Mouse (Mus musculus) adrenal gland, postnatal 14 days (tissue): ENCODE results near the gene Prpf38a. TPM values are rescaled to one million over a fixed set of nuclear protein-coding genes. Genes with fewer than 3 reads are reported as not detected.

Source experiments
- DNase-seq: peaks from one replicate; pipeline ENCODE4 v3.0.0; 2021; ENCODE audit warnings: mixed read lengths
- long read RNA-seq, 2 experiments: library from polyadenylated mRNA; stranded (forward); transcript quantifications; one replicate each; pipeline ENCODE4 v2.0.0; 2021
- total RNA-seq: library from RNA; stranded (reverse); gene quantifications from 2 replicates; pipeline ENCODE4 v1.2.3, GENCODE M21; 2021

The Prpf38a gene
- 34.2 and 39.5 TPM in 2 replicates for total RNA-seq
- long read RNA-seq, experiment 1, transcript Prpf38a-201 (10 exons, 1,516 nt) = major isoform, 31 of 36 reads
- long read RNA-seq, experiment 1, partial matches to known transcripts = 1 of 36 reads
- long read RNA-seq, experiment 1, other reads (novel, unspliced or antisense) = 4 of 36 reads
- long read RNA-seq, experiment 2, transcript Prpf38a-201 (10 exons, 1,516 nt) = major isoform, 27 of 31 reads
- long read RNA-seq, experiment 2, partial matches to known transcripts = 3 of 31 reads
- long read RNA-seq, experiment 2, other reads (novel, unspliced or antisense) = 1 of 31 reads

DNA sequence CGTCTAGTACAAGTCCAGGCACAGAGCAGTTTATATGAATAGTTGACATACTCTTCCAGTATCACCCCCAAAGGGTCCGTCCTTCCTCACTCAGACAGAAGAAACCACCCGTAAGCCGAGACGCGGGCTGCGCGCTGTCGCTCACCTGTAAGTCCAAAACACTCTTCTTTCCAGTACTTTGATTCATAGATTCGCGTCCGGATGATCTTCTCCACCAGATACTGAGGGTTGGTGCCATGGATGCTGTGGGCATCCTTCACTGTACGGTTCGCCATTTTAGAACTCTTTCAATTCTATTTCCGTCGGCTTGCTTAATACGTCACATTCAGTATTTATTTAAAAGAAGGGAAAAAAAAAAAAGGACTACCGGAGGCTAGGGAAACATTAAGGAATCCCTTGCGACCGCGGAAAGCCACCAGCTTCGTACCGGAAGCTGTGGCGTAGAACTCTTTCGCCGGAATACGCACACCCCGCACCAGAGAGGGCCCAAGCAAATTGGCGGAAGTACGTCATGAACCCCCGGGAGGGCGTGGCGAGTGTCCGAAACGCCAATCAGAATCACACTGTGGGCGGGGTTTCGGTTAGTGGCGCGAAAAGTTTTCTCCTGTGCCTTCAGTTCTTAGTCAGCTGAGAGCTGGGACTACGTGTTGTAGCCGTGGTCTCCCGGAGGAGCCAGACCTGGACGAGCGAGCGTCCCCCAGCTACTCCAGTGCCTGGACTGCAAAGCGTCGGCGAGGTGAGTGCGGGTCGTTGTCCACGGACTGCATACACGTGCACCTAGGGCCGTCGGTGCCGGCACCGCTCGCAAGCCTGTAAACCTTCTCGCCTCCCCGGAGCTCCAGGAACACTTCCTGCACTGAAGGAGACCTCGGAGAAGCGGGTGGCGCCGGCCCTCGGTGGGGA is at the start of gene Prpf38a, which contains the start of gene Orc1:
TSS of gene Prpf38a (minus strand) at position 497 of the 903 bp plus-strand sequence.
TSS of gene Orc1 (plus strand) at position 584 of the 903 bp plus-strand sequence.
- peak; percentile 98 for DNase-seq

DNA sequence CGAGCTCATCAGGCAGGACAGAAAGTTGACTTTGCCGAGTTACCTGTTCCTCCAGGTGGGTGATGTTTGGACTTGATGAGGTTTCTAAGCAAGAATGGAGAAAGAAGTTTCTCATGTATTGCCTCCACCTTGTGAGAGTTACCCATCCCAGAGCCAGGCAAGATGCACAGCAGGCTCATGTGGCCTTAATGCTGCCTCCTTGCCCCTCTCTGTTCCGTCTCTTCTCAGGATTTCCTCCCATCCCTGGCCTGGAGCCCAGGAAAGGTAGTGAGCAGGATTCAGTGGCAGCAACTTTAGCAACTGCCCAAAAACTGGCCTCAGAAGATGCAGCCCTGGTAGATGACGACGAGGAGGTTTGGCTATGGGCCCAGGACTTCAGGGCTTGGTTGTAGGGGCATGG is 47.9 kb upstream of the Prpf38a start:
- DNase-seq = no peak

DNA sequence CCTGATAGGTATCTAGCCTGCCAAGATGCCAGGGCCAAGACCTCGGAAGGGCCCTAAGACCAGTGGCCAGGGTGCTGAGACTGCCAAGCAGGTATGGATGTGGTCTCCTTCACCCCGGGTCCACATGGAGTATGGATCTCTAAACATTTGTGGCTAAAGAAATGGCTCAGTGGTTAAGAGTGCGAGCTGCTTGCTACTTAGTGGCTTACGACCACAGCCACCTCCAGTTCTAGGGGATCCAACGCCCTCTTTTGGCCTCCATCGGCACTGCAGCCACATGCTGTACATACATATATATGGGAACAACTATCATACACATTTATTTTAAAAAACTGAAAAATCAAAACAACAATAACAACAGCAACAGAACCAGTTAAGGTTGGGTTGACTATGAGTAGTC is 42.4 kb upstream of the Prpf38a start:
- DNase-seq = no peak

DNA sequence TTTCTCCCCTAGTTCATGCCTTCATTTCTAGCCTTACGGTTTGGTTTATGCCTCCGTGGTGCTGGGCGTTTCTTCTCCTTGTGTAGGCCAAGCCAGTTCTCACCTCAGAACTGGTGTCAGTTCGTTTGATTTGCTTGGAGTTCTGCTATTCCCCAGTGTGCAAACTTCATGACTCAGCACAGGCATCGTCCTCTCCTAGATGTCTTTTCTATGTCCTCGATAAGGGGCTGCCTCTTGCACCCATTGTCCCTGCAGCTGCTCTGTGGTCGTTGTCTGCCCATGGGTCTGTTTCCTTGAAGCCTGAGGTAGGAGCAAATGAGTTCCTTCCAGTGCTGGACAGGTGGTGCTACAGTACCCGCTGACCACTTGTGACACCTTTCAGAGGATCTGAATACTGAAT is 41.4 kb upstream of the Prpf38a start:
- DNase-seq = no peak

DNA sequence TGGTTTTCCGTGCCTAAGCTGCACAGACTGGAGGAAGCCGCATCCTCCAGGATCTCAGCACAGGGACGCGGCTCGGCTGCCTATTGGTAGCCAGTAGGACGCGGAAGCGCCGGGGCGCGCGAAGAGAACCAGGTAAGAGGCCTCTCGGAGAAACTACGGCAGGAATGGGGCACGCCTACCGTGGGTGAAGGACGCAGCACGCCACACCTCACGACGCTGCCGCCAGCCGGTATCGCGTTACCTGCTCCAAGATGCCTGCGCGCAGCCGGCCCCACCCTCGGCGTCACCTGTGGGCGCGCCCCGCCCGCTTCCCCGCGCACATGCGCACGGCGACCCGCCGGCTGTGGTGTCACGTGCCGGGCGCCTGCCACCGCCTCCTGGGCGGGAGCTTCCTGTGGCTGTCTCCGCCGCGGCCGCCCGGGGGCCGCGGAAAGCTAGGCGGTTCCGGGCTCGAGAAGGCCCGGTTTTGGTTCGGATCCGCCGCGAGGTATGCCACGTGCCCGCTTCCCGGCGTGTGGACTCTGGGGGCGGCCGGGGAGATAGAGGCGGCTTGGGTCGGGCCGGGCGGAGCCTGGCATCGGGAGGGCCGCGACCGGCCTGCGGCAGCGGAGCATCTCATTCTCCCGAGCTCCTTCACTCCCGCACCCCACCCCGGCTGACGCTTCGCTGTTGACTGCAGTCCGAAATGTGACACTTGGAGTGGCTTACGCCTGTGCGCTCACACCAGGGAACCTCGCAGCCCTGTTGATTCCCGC is 40.6 kb upstream of the Prpf38a start, which contains the start of gene Cc2d1b:
TSS of gene Cc2d1b (plus strand) at position 354 of the 755 bp plus-strand sequence.
- peak; percentile 95 for DNase-seq

DNA sequence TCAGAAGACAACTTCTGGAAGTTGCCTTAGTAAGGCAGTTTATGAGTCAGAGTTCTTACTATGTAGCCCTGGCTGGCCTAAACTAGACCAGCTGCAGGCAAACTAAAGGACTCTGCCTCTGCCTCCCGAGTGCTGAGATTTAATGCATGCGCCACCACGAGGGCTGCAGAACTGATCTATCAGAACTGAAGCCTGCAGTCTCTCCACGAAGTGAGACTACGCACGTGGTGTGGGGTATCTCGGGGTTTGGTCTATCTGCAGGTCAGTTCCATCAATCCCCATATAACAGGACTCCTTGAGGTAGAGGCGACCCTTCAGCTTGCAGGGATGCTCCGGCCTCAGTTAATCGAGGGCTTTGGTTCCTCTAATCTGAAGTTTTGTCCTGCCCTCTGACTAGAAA is 40.0 kb upstream of the Prpf38a start:
- DNase-seq = peak; percentile 40

DNA sequence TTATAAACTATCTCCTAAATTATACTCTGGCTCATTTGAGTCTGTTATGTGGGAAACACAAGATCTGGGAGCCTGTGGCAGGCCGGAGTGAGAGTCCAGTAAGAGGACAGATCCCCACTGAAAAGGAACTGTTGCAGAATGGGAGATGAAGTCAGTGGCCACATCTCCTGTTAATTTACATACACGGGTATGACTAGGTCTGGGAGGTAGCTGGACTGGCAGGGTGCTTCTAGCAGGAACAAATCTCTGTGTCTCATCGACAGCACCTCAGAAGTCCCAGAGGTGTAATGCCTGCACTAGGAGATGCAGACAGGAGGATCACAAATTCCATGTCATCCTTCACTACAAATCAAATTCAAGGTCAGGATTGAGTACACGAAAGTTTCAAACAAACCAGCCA is 39.5 kb upstream of the Prpf38a start:
- DNase-seq = no peak

DNA sequence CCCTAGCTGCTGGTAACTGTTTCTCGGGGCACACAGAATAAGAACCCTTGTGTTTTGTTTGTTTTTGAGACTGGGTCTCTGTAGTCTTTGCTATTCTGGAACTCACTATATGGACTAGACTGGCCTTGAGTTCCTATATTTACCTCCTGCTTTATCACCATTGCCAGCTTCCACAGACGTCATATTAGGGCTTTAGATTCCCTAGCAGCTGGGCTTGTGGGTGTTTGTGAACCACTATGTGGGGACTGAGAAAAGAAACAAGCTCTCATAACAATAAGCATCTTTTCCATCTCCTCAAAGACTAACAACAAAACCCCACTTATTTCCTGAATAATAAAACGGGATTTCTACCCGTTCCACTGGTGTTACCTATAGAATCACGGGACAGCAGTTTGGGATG is 31.8 kb upstream of the Prpf38a start:
- DNase-seq = no peak

DNA sequence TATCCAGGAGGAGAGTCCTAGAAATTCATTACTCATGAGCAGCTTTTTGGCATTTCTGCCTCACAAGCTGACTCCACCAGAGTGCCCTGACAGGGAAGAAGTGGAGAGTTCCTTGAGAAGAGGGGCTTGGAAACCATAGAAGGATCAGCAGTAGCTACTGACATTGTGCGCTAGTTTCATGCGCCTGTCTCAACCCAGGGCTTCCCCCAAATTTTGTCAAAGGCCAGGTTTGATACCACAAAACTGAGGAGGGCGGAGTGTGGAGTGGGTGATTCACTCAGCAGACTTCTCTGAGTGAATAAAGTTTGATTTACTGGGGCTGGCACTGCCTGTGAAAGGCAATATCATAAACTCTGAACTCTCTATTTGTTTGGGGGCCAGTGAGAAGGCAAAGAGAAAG is 29.5 kb upstream of the Prpf38a start:
- peak; percentile 18 for DNase-seq

DNA sequence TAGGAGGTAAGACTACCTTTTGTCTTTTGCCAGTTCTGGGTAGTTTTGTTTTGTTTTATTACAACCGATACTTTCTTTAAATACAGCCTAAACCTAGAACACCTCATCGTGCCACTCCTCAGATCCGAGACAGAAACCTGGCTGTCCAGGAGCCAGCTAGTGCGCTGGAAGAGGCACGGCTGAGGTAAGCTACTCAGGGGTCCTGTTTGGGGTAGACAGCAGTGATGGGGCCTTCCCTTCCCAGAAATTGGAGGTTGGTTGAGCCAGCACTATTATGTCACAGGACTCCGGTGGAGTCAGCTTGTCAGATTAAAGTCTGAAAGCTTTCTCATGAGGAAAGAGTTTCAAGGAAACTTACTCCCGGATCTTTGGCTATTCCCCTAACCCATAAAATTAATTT is 22.7 kb upstream of the Prpf38a start:
- no peak for DNase-seq

DNA sequence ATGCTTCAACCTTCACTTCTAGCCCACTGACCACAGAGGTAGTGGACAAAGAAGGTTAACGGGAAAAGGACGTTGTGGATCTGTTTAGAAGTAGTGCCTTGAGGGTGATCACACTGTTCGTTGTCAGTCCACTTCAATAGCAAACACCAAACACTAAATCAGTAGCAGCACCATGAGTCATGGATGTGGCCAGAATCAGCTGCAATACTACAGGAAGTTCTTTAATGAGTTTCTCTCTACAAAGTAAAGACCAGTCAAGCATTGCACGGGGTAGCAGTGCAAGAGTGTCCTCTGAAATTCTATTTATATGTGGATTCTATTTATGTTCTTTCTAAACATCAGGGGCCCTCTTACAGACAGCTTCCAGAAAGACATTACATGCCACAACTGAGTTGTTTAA is 19.2 kb upstream of the Prpf38a start:
- DNase-seq = no peak

DNA sequence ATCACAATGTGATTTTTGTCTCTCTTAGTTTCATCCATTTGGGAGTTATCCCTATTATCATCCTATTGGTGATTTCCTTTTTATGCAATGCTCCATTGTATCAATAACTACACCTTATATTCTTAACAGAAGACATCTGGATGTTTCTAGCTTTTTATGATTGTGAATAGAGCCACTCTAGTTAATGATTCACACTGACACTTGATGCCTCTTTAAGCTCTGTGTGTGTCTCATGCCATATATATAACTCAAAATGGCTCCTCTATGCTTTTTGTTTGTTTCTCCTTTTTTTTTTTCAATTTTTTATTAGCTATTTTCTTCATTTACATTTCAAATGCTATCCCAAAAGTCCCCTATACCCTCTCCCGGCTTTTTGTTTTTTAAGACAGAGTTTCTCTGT is 16.6 kb upstream of the Prpf38a start:
- DNase-seq = no peak

DNA sequence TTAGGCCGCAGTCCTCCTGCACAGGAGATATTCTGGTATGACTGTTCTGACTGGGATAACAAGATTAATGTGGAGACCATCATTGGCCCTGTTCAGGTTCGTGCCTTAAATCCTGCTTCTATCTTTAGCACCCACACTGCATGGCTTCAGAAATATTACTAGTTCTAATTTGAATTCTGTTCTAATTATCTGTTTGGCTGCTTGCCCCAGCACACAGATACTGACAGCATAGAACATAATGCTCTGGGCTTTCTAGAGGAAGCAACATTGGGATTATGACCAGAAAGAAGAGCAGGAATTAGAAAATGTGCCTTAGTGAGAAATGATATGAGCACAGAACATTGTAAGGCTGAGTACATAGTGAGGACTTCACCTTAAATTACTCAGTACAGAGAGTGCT is 14.2 kb upstream of the Prpf38a start:
- DNase-seq = no peak

DNA sequence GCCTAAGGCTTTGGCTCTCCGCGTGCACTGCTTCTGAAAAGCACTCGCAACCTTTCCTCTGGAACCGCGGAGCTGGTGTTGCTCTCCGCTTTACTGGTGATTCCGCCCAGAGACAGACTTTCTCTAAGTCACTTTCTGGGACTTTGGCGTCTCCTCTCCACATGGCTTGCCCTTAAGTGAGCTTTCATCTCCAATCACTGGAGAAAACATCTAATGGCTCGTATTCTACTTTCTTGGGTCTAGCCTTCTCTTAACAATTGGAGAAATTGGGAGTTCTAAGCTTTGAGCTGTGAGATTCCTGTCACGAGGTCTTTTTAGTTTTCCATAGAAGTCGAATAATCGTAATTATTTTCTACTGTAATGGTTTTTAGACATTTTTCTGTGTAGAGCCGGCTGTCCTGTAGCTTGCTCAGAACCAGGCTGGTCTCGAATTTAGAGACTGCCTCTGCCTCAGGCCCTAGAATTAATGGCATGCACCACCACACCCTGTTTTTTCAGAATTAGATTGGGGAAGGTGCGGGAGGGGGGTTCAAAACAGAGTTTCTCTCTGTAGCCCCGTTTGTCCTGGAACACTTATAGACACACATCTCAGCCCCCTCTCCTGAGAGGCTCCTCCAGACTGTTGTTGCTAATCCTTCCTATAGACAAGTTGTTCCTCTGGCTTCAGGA is 741 bp upstream of the Prpf38a start:
- DNase-seq = no peak

DNA sequence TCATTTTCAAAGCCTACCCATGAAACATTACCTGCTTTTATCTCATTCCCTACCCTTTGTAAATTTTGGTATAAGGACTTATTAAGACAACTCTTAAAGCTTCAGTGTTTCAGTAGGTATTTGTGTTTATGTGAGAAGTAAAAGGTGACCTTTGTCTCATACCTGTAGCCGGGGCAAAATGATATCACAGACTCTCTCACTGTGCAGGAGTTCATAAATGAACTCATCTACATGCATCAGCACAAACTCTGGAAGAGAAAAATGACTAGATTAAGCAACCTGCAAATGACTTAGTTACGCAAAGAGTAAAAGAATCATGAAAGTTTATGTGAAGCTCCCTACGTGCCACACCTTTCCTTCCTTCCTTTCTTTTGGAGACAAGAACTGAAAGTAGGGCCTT is 6.5 kb downstream of the Prpf38a start:
- DNase-seq = no peak

DNA sequence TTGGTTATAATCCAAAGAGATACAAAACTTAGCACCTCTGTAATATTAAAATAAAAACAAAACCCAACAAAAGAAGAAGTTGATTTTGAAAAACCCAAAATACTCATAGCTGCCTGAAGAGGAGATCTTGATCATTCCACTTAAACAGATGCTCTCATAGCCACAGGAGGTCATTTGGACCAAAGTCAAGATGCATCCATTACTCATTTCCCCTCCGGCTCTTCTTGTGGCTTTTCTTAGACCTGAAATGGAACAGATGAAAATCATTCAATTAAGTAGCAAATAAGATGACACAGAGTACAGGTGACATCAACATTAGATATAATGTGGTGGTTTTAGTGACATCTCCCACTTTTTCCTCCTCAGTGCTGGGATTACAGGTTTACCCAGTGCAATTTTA is 14.1 kb downstream of the Prpf38a start:
- DNase-seq = no peak

DNA sequence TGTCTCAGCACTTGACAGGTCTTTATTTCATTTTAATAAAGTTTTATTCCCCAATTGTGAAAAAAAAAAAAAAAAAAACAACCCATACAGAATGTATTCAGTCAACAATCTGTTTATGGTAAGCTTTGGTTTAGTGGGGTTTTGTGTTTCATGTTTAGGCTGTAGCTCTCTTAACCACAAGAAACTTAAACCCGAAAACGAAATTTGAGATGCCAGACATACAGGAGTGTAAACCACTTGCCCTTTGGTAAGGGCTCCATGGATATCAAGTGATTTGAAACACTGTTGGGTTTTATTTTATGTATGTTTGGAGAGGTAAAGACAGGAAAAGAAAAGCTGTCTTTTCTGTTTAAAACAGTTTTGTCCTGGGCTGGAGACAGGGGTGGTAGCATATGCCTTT is 39.4 kb downstream of the Prpf38a start:
- no peak for DNase-seq

Other genes with a start within 250 kb of the Prpf38a start
- gene Shisal2a, start 196.0 kb downstream of the Prpf38a start, total RNA-seq = 4.2 and 5.5 TPM in 2 replicates
- gene Gpx7, start 172.4 kb downstream of the Prpf38a start, total RNA-seq = 13.6 and 13.9 TPM in 2 replicates
- 43.4 and 51.2 TPM in 2 replicates for gene Tut4, start 119.9 kb downstream of the Prpf38a start, total RNA-seq
- 0.94 and 1.5 TPM in 2 replicates for gene Orc1, start 87 bp upstream of the Prpf38a start, total RNA-seq
- 31.5 and 39.8 TPM in 2 replicates for gene Cc2d1b, start 40.6 kb upstream of the Prpf38a start, total RNA-seq
- gene 3110021N24Rik, start 140.3 kb upstream of the Prpf38a start, total RNA-seq = 0.59 and 0.68 TPM in 2 replicates
- 22.7 and 24.0 TPM in 2 replicates for gene Zfyve9, start 201.5 kb upstream of the Prpf38a start, total RNA-seq